Mouse (Mus musculus) A20 (cell line): Measurements from ENCODE around the gene Slc13a3.
A peak's percentile ranks its signal among the peaks of the same experiment; 100 is the strongest.

ENCODE experiments used
- DNase-seq: peaks from one replicate; pipeline ENCODE4 v3.0.0-alpha.2; 2011; ENCODE audit warnings: low read depth, low spot score

Gene Slc13a3

DNA sequence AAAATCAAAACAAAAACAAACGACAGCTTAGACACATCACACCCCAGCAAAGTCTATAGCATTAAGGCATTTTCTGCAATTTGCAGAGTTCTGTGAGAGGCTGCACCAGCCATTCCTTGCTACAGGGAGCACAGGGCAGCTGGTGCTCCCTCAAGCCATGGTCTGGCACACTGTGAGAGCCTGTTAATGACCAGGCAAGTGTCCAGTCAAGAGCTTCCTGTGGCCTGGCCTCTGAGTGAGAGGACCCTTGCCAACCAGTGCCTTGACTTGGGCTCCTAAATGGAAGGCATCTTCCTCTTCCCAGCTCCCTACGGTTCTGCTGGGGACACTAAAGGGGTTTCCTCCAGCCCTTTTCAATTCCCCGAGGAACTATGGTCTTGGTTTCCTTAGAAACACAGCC, 59.1 kb downstream of the Slc13a3 start:
- DNase-seq: no peak

DNA sequence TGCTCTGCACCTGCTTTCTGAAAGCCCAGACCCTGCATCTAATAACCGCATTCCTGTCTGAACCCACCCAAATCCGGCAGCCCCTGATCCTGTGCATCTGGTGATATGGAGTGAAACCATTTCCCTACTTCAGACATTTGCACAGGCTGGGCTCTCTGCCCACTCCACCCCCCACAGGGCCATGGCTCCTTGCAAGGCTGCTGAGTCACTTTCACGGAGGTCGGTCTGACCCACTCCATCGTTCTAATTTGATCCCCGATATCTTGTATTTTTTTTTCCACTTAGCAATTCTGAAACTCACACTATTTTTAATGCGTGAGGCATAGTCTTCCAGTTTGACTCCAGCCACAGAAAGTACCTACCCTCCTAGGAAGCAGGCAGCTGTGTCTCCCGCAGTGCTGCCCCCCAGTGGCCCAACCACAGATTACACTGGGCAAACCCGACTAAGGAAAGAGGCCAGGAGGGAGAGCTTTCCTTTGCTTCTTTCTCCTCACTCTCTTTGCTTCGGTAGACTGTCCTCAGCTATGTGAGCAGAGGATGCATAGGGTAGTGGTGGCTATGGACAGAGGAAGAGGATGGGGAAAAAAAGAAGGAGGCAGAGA, 65.2 kb downstream of the Slc13a3 start:
- peak; percentile 45 for DNase-seq

DNA sequence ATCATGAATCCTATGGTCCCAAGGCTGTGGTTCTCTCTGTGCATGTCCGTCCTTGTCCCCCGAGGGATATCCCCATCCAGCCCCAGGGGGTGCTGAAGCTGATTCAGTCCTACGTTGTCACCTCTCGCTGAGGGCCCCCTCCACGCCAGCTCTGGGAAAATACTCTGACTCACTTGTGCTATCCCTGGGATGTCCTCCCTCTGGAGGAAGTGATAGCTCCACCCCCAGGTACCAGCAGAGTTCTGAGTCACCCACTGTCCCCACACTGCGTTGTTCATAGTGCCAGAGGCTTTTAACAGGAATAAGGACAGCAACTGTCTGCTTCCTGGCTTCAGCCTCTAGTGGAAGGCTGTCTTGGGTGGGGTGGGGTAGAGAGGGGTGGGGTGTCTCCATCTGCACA, 67.7 kb downstream of the Slc13a3 start:
- no peak for DNase-seq

DNA sequence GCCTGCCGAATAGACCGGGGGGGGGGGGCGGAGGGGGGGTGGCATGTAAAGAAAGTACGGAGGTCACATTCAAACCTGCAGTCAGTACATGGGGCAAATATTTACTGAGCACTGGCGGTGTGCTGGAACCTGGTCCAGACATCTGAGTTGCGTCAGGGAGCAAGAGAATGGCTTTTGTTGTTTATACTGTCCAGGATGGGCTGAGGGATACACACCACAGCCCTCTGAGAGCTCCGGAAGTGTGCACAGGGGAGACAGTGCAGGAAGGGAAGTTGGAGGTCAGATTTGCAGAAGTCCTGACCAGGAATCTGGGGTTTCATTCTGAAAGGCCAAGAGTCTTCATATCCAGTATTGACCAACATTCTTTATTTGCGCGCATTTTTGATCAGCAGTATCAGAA, 68.1 kb downstream of the Slc13a3 start:
- no peak for DNase-seq

DNA sequence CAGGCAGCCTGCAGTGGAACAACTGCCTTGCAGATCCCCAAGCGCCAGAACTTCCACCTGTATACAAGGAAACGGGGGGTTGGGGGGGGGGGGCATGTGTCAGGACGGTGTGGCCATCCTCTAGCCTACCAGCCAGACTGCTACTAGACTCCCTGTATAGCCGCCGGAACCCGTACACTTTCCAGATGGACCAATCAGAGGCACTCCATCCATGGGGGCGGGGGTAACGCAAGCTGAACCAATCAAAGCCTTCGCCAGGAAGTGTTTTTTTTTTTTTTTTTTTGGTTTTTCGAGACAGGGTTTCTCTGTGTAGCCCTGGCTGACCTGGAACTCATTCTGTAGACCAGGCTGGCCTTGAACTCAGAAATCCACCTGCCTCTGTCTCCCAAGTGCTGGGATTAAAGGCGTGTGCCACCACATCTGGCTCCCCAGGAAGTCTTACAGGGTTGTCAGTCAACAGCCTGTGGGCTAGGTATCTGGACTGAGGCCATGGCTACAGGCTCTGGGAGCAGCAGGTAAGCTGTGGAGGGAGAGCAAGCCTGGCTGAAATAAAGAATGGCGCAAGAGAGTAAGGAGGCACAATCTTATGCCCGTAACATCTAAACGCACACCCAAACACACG, 74.8 kb downstream of the Slc13a3 start:
- no peak for DNase-seq

DNA sequence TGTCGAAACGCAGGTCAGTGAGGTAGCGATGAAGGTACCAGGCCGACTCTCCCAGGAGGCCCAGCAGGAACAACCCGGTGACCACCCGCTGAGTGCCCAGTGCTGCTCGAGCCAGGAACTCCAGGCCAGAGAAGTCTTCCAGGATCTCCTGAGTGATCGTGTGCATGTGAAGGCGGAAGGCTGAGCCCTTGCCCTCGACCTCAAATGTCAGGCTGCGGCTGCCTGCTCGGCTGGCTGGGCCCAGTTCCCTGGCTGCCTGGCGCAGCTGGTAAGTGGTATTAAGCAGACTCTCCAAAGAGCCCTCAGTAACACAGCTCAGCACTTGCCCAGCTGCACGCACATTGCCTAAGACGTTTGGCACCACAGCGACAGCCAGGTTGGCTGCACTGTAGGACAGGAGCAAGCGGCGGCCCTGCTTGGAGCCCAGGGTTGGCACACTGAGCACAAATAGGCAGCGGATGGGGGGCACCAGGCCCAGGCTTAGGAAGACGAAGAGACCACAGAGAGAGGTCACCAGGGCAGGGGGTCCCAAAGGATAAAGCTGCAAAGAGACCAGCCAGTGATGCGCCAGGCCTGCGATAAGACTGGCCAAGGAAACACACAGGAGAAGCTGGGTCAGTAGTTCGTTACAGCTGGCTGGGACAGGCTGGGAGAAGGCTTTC, 75.4 kb downstream of the Slc13a3 start:
- DNase-seq: no peak

DNA sequence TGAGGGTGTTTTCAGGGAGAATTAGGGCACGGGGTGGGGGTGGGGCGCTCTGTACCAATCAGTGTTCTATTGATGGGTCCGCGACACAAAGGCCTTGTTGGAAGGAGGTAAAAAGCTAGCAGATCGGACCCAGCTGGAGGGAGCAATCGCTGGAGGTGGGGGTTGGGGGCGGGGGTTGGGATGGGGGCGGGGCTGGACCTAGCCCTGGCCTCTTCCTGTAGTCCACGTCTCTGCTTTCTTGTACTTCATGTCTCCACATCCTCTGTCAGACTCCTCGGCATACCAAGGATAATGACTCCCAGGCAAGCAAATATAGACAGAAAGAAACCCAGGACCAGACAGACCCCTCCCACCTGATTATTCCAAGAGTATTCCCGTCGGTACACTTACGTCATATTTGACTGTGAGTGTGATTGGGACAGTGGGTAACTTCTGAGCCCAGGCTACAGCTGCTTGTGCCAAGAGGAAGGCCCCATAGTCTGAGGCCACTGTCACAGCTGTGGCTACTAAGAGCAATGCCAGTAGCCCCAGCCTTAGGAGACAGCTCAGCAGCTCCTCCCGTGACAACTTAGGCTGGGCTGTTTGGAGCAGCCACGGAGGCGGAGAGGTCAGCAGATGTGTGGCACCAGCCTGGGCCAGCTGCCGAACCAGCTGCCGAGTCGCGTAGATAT, 76.1 kb downstream of the Slc13a3 start:
- DNase-seq: no peak

DNA sequence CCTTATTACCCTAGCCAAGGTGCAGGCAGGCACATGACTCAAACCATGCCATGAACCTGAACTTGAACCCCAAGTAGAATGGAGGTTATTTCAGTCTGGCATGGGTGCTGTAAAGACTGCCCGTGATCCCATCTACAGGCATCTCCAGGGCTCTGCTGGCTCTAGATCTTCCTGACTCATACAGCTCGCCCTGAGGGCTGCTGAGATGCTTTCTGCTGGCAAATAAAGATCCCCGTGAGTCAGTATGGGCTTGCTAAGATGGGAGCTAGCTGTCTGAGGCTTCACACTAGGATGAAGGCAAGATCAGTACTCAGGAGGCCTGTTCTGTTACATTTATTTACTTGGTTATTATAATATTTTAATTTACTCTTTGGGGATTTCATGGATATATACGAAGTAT, 80.9 kb downstream of the Slc13a3 start:
- no peak for DNase-seq

DNA sequence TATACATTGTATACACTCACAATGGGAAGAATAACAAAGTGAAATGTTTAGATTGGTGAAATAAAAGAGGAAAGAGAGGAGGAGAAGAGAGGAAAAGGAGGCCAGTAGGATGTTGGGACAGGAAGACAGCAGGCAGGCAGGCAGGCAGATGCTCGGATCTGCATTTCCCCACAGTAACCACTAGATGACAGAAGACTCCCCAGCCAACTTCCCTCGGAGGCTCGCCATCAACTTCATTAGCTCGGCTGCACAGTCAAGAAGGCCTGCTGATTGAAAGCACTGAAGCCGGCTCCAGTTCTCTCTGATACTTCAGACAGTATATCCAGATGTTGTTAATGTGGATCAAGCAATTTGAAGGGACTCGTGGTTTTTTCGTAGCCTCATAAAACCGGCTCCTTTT, 81.5 kb downstream of the Slc13a3 start:
- DNase-seq: peak; percentile 59

DNA sequence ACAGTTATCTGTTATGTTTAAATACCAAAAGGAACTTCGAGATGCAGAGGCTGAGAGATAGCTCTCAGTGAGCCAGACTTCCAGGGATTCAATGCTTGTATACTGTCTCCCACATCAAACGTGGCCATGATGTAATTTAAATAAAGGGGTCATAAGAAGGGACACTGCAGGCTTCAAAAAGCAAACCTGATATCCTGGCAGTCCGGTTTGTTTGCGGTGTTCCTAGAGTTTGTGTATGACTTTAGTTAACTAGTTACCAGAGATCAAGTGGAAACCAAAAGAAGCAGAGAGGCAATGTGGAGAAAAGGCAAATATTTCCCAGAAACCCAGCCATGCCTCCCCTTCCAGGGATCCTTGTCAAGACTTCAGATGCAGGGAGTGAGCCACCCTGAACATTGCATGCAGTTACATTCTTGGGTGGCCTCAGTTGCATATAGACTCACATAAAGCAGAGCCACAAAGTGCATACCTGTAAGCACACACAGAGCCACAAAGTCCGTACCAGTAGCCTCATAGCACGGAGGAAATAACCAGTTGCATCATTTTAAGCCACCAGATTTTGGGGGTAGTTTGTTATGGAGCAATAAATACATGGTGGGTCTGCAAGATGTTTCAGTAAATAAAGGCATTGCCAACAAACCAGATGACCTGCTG, 83.6 kb downstream of the Slc13a3 start:
- DNase-seq: no peak

DNA sequence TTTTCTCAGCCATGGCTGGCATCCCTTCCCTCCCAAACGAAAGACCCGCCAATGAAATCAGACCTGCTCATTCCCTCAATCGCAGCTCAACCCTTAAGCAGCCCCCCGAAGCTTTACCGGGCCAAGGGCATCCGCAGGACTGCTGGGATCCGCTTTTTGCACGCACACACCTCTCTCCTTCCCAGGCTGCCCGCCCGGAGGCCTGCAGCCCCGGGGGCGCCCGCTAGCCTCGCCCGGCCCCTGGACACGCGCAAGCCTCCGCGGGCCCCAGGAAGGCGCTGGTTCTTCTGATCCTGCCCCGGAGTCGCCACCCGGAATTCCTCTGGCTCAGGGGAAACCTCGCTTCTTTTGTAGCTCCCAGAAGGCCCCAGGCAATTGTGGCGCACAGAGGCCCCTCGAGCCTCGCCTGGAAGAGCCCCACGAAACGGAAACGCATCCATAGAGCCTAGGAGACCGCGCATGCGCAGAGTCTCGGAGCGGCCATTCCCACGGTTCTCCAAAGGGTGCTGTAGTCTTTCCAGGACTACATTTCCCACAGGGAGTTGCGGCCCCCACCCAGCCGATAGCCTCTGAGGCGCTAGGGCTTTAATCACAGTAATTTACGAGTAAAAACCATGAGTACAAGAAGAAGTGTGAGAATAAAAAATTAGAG, 85.1 kb downstream of the Slc13a3 start, which contains the start of gene Zfp334:
Zfp334 (minus strand) TSS at position 416 of the 652 bp plus-strand sequence.
- DNase-seq: no peak

DNA sequence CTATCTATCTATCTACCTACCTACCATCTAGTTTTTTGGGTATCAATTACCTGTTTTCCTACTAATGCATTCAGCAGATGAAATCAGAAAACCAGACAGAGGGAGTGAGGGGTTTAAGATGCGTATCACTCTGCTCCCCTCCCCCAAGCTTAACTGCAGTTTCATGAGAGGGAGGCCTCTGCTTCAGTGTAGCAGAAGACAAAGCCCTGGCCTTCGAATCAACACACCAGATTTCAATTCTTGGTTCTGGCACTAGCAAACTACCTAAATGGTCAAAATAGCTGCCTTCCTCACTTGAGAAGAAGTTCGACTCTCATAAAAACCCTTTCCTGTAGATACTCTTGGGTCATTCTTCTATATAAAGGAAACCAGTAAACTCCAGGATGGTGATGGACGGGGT, 85.7 kb downstream of the Slc13a3 start:
- no peak for DNase-seq

DNA sequence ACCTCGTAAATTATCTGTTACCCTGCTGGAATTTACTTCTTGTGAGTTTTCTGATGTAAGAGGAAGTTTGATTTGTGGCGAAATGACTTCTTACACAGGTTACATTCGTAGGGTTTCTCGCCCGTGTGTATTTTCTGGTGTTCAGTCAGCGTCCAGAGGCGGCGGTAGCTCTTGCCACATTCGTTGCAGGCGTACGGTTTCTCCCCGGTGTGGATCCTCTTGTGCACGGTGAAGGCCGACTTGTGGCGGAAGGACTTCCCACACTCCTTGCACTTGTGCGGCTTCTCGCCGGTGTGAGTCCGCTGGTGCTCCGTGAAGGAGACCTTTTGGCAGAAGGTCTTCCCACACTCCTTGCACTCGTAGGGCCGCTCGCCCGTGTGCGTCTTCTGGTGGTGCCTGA, 93.0 kb downstream of the Slc13a3 start:
- no peak for DNase-seq

DNA sequence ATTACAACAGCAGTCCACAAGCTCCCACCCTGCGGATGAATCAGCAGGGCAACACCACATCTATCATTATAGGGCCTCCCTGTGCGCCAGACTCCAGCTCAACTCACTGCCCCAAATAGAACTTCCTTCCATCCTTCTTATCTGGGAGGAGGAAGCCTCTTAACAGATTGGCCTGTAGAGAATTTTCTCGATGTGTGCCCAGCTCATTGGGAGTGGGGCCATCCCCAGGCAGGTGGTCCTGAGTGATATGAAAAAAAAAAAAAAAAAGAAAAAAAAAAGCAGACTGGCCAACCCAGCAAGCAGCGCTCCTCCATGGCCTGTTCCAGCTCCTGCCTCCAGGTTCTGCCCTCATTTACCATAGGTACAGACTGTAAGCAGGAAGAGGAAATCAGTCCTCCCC, 97.0 kb downstream of the Slc13a3 start:
- DNase-seq: no peak

DNA sequence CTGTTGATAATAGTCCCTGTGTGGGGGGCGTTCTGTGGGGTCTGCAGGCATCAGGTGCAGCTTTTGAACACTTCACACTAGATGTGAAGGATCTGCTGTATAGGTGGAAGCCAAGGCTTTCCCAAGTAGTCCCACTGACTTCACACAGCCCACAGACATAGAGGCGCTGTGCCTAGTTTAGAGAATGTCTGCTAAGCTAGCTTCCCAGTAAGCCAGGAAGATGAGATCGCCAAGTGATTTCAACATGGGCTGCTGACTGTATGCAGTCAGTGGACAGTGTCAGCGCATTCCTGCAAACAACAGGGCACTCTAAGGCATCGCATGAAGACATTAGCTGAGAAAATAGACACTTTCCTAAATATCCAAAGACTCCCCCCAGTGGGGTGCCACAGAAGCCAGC, 97.6 kb downstream of the Slc13a3 start:
- no peak for DNase-seq

DNA sequence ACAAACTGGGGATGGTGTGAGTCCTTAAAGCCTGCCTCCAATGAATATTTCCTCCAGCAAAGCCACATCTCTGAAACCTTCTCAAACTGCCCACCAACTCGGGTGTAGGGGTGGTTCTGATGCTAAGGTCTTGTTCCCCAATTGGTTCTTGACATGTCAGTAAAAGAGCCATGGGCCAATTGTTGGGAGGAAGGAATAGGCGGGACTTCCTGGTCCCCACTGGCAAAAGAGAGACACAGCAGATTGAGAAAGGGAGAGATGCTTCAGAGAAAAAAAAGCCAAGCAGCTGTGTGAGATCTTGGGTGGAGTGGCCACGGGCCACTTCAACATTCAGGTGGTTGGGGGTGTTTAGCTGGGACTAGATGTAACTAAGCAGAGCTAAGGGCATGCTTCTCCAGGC, 102.0 kb downstream of the Slc13a3 start:
- peak; percentile 27 for DNase-seq

DNA sequence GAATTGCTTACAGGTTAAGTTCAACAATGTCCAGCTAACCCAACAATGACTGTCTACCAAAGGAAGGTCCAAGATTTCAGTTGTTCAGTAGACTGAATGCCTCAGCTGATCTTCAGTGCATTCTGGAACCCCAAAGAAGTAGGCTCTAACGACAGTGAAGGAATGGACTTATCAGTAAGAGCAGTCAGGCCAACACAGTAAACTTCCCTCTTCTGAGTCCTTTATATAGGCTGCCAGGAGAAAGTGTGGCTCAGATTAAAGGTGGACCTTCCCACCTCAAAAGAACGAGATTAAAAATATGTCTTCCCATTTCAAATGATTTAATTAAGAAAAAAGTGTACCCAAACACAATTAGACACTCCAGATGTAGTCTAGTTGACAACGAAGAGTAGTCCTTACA, 102.7 kb downstream of the Slc13a3 start:
- DNase-seq: no peak

DNA sequence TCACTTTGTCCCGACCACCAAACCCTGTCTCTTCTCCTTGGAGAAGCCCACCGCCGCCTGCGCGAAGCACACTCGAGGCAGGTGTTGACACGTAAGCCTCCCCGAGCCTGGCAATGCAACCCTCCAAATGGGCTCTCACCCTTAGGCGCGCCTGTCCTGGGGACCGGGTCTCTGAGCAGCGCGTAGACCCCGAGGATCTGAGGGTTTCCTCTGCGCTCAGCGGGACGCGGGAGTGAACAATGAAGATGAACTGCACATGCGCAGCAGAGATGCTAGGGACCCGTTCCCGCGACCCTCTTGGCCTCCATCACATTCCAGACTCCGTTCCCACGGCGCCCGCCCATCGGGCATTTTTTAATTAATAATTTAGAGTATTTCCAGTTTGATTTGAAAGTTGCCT, 104.5 kb downstream of the Slc13a3 start, which contains the start of gene Zfp663:
Zfp663 (minus strand) TSS at position 234 of the 400 bp plus-strand sequence.
- no peak for DNase-seq

DNA sequence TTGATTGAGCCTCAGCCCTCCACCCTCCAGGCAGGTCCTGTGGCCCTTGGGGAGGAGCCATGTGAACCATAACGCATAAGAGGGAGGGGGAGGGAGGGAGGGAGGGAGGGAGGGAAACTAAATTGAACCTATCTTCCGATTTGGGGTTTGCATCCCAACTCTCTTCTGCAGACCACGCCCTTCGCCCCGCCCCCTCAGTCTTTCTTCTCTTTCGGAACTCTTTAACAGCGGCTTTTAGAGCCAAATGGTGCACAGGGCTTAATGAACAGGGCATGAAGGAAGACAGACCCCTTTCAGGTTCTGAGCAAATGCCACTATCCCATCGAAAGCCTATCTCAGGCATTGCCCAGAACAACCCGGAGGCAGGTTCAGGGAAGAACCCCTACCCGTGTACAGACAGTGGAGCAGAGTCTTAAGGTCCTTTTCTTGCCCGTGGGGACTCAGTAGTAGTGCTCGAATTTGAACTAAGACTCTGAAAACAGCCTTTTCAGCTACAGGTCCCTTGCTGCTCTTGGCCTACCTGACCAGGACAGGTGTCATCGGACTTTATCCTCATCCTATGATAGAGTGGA, 105.1 kb downstream of the Slc13a3 start:
- no peak for DNase-seq

DNA sequence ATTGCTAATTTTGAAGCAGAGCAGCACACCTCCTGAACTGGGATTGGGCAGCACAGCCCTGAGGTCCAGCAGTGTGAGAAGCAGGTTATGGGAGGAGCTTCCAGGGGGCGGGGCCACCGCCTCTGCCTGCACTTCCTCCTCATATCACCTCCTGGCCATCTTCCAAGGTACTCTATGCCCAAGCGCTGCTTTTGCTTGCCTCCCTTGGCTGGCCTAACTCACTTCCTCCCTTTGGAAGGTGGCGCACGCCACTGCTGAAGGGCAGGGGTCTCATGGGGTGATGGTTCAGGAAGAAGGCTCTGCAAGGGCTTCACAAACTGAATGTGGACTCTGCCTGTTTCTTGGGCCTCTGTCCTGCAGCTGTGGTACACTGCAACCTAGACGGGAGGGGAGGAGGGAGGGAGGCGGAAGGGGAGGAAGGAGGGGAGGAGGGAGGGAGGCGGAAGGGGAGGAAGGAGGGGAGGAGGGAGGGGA, 105.9 kb downstream of the Slc13a3 start:
- DNase-seq: peak; percentile 72
